Mouse (Mus musculus) midbrain, embryonic 13.5 days (tissue): ENCODE measurements around the gene Dock9. TPM values are rescaled to one million over a fixed set of nuclear protein-coding genes. Genes with fewer than 3 reads are reported as not detected.

Experiments
- ATAC-seq: fragments of 200-750 bp; cut with Nextera tagmentation; 2 replicates; pipeline ENCODE4 v1.8.0; 2017; ENCODE audit warnings: mild to moderate bottlenecking, moderate TSS enrichment, moderate library complexity
- H3K27ac ChIP-seq: fragments of 300-500 bp; sonication (generic); 2 replicates; pipeline ENCODE4 v1.5.1; 2015; ENCODE audit warnings: inconsistent platforms, mild to moderate bottlenecking, moderate library complexity
- H3K27me3 ChIP-seq: fragments of 300-500 bp; sonication (generic); 2 replicates; pipeline ENCODE4 v1.6.1; 2015; ENCODE audit warnings: mild to moderate bottlenecking, inconsistent platforms
- H3K36me3 ChIP-seq: fragments of 300-500 bp; sonication (generic); 2 replicates; pipeline ENCODE4 v1.6.1; 2015; ENCODE audit warnings: mild to moderate bottlenecking, inconsistent platforms
- H3K4me1 ChIP-seq: fragments of 300-500 bp; sonication (generic); replicated peaks from 2 replicates; pipeline ENCODE4 v1.6.1; 2015; ENCODE audit warnings: inconsistent platforms
- H3K4me2 ChIP-seq: fragments of 300-500 bp; sonication (generic); replicated peaks from 2 replicates; pipeline ENCODE4 v1.6.1; 2015; ENCODE audit warnings: moderate library complexity, mild to moderate bottlenecking, inconsistent platforms
- H3K4me3 ChIP-seq: fragments of 300-500 bp; sonication (generic); replicated peaks from 2 replicates; pipeline ENCODE4 v1.5.1; 2015; ENCODE audit warnings: mild to moderate bottlenecking, inconsistent platforms
- H3K9ac ChIP-seq: fragments of 300-500 bp; sonication (generic); replicated peaks from 2 replicates; pipeline ENCODE4 v1.6.1; 2015; ENCODE audit warnings: mild to moderate bottlenecking, inconsistent platforms
- H3K9me3 ChIP-seq: fragments of 300-500 bp; sonication (generic); 2 replicates; pipeline ENCODE4 v1.6.1; 2016; ENCODE audit warnings: mild to moderate bottlenecking, inconsistent platforms
- WGBS: fragments of 180-500 bp; shearing (Covaris S2); methylation state at CpG from one replicate; pipeline ENCODE4 v1.1.7; 2015; 5-methylcytosine and 5-hydroxymethylcytosine counted together
- polyA plus RNA-seq: library from polyadenylated mRNA; unstranded; fragments of >200 nt; fragmentation: Nextera tagmentation; extraction: Ambion mirVana; gene quantifications from 2 replicates; pipeline ENCODE4 v1.2.1, GENCODE M21; 2015

The Dock9 gene
- polyA plus RNA-seq, 1 experiment from 2014 or later: 5.5 TPM

- Histone ChIP-seq H3K4me2 (no peak overlapping the region), H3K27ac (no peak overlapping the region), H3K36me3 (0 out of 2 replicates have a peak, but pooled peaks cover 3% of the 10 kb centered on the region), H3K4me3 (no peak overlapping the region), H3K9me3 (no peaks in the 10 kb centered on the region), H3K9ac (no peak overlapping the region), H3K27me3 (no peaks in the 10 kb centered on the region), H3K4me1 (no peaks in the 10 kb centered on the region)
- ATAC-seq: no peak
- WGBS: 38% methylated on average over 7 of the region's 7 CpGs
Measured at GRCm38 (mm10) chr14:121547745-121548144, 249.9 kb downstream of the Dock9 start.

GRCm38 (mm10) chr14:121546621-121547020, 251.0 kb downstream of the Dock9 start:
- 0 out of 2 replicates have a peak, but pooled peaks cover 3% of the 10 kb centered on the region for H3K36me3 ChIP-seq
- ATAC-seq: no peak
- no peaks in the 10 kb centered on the region for H3K9me3 ChIP-seq
- H3K4me3 ChIP-seq: no peak overlapping the region
- no peak overlapping the region for H3K9ac ChIP-seq
- no peaks in the 10 kb centered on the region for H3K27me3 ChIP-seq
- H3K4me2 ChIP-seq: no peak overlapping the region
- 94% methylated on average over 5 of the region's 5 CpGs for WGBS
- no peak overlapping the region for H3K27ac ChIP-seq
- H3K4me1 ChIP-seq: no peaks in the 10 kb centered on the region

GRCm38 (mm10) chr14:121545551-121546331, 251.9 kb downstream of the Dock9 start:
- no peak for ATAC-seq
- no peaks in the 10 kb centered on the region for H3K9me3 ChIP-seq
- 88% methylated on average over 14 of the region's 14 CpGs for WGBS
- H3K36me3 ChIP-seq: 0 out of 2 replicates have a peak, but pooled peaks cover 3% of the 10 kb centered on the region
- no peak overlapping the region for H3K4me3 ChIP-seq
- H3K4me2 ChIP-seq: no peak overlapping the region
- no peak overlapping the region for H3K27ac ChIP-seq
- H3K27me3 ChIP-seq: no peaks in the 10 kb centered on the region
- H3K9ac ChIP-seq: no peak overlapping the region
- no peaks in the 10 kb centered on the region for H3K4me1 ChIP-seq

GRCm38 (mm10) chr14:121541262-121541661, 256.4 kb downstream of the Dock9 start:
- Histone ChIP-seq H3K27ac (no peak overlapping the region), H3K4me1 (no peaks in the 10 kb centered on the region), H3K36me3 (no peaks in the 10 kb centered on the region), H3K4me3 (no peak overlapping the region), H3K9ac (no peak overlapping the region), H3K4me2 (no peak overlapping the region), H3K9me3 (no peaks in the 10 kb centered on the region), H3K27me3 (no peaks in the 10 kb centered on the region)
- ATAC-seq: no peak
- WGBS: 90% methylated on average over 7 of the region's 7 CpGs

- Histone ChIP-seq H3K36me3 (no peaks in the 10 kb centered on the region), H3K4me3 (no peak overlapping the region), H3K27me3 (no peaks in the 10 kb centered on the region), H3K9ac (no peak overlapping the region), H3K4me1 (no peaks in the 10 kb centered on the region), H3K27ac (no peak overlapping the region), H3K9me3 (no peaks in the 10 kb centered on the region), H3K4me2 (no peak overlapping the region)
- WGBS: 87% methylated on average over 3 of the region's 3 CpGs
- ATAC-seq: no peak
Measured at GRCm38 (mm10) chr14:121534501-121534900, 263.1 kb downstream of the Dock9 start.

GRCm38 (mm10) chr14:121530853-121531252, 266.8 kb downstream of the Dock9 start:
- no peak overlapping the region for H3K27ac ChIP-seq
- WGBS: 91% methylated on average over 9 of the region's 9 CpGs
- no peaks in the 10 kb centered on the region for H3K27me3 ChIP-seq
- H3K36me3 ChIP-seq: no peaks in the 10 kb centered on the region
- ATAC-seq: no peak
- H3K9ac ChIP-seq: no peak overlapping the region
- no peak overlapping the region for H3K4me3 ChIP-seq
- no peaks in the 10 kb centered on the region for H3K9me3 ChIP-seq
- H3K4me2 ChIP-seq: no peak overlapping the region
- H3K4me1 ChIP-seq: no peaks in the 10 kb centered on the region

GRCm38 (mm10) chr14:121527883-121528282, 269.8 kb downstream of the Dock9 start:
- H3K9me3 ChIP-seq: no peaks in the 10 kb centered on the region
- no peak for ATAC-seq
- H3K4me1 ChIP-seq: no peaks in the 10 kb centered on the region
- H3K27me3 ChIP-seq: no peaks in the 10 kb centered on the region
- H3K9ac ChIP-seq: no peak overlapping the region
- H3K27ac ChIP-seq: no peak overlapping the region
- 89% methylated on average over 3 of the region's 3 CpGs for WGBS
- H3K4me3 ChIP-seq: no peak overlapping the region
- H3K36me3 ChIP-seq: no peaks in the 10 kb centered on the region
- H3K4me2 ChIP-seq: no peak overlapping the region

- H3K9me3 ChIP-seq: no peaks in the 10 kb centered on the region
Measured at GRCm38 (mm10) chr14:121527201-121527600, 270.4 kb downstream of the Dock9 start.

GRCm38 (mm10) chr14:121521709-121522108, 275.9 kb downstream of the Dock9 start:
- Histone ChIP-seq H3K36me3 (no peaks in the 10 kb centered on the region), H3K4me1 (no peaks in the 10 kb centered on the region), H3K9me3 (no peaks in the 10 kb centered on the region), H3K4me3 (no peak overlapping the region), H3K27ac (no peak overlapping the region), H3K9ac (no peak overlapping the region), H3K27me3 (no peaks in the 10 kb centered on the region), H3K4me2 (no peak overlapping the region)
- no peak for ATAC-seq
- WGBS: 87% methylated on average over 4 of the region's 4 CpGs

More at GRCm38 (mm10) chr14:121527201-121527600, 270.4 kb downstream of the Dock9 start:
- 77% methylated on average over 1 of the region's 1 CpGs for WGBS
- no peaks in the 10 kb centered on the region for H3K4me1 ChIP-seq
- H3K4me3 ChIP-seq: no peak overlapping the region
- no peak overlapping the region for H3K9ac ChIP-seq
- H3K27ac ChIP-seq: no peak overlapping the region
- no peak overlapping the region for H3K4me2 ChIP-seq
- no peaks in the 10 kb centered on the region for H3K36me3 ChIP-seq
- ATAC-seq: no peak
- H3K27me3 ChIP-seq: no peaks in the 10 kb centered on the region

GRCm38 (mm10) chr14:121516881-121517280, 280.8 kb downstream of the Dock9 start:
- WGBS: 86% methylated on average over 5 of the region's 5 CpGs
- no peak overlapping the region for H3K9ac ChIP-seq
- no peak overlapping the region for H3K27ac ChIP-seq
- no peaks in the 10 kb centered on the region for H3K9me3 ChIP-seq
- H3K4me2 ChIP-seq: no peak overlapping the region
- no peak overlapping the region for H3K4me3 ChIP-seq
- H3K36me3 ChIP-seq: no peaks in the 10 kb centered on the region
- no peaks in the 10 kb centered on the region for H3K4me1 ChIP-seq
- ATAC-seq: no peak
- no peaks in the 10 kb centered on the region for H3K27me3 ChIP-seq

GRCm38 (mm10) chr14:121508929-121509328, 288.7 kb downstream of the Dock9 start:
- Histone ChIP-seq H3K27ac (no peak overlapping the region), H3K9ac (no peak overlapping the region), H3K4me2 (no peak overlapping the region), H3K4me1 (peaks cover 8% of the 10 kb centered on the region), H3K4me3 (no peak overlapping the region), H3K27me3 (peaks cover 34% of the 10 kb centered on the region), H3K36me3 (no peaks in the 10 kb centered on the region), H3K9me3 (no peaks in the 10 kb centered on the region)
- ATAC-seq: no peak
- 68% methylated on average over 2 of the region's 2 CpGs for WGBS

GRCm38 (mm10) chr14:121506336-121506735, 291.3 kb downstream of the Dock9 start:
- Histone ChIP-seq H3K9me3 (no peaks in the 10 kb centered on the region), H3K4me1 (peaks cover 8% of the 10 kb centered on the region), H3K4me2 (no peak overlapping the region), H3K27ac (no peak overlapping the region), H3K9ac (no peak overlapping the region), H3K36me3 (no peaks in the 10 kb centered on the region), H3K27me3 (peaks cover 35% of the 10 kb centered on the region), H3K4me3 (no peak overlapping the region)
- no peak for ATAC-seq
- WGBS: 16% methylated on average over 6 of the region's 6 CpGs

GRCm38 (mm10) chr14:121505485-121505860, 292.2 kb downstream of the Dock9 start:
- Histone ChIP-seq H3K27ac (no peak overlapping the region), H3K36me3 (no peaks in the 10 kb centered on the region), H3K27me3 (peaks cover 35% of the 10 kb centered on the region), H3K9ac (no peak overlapping the region), H3K9me3 (no peaks in the 10 kb centered on the region), H3K4me1 (peaks cover 8% of the 10 kb centered on the region), H3K4me3 (no peak overlapping the region), H3K4me2 (peak overlapping the region; percentile 48)
- 18% methylated on average over 9 of the region's 9 CpGs for WGBS
- ATAC-seq: no peak
